Mouse (Mus musculus) forebrain, embryonic 16.5 days (tissue): ENCODE measurements around the gene Ermard. TPM values are rescaled to one million over a fixed set of nuclear protein-coding genes. Genes with fewer than 3 reads are reported as not detected.

ENCODE experiments used
- ATAC-seq: fragments of 200-750 bp; cut with Nextera tagmentation; 2 replicates; pipeline ENCODE4 v1.8.0; 2017; ENCODE audit warnings: mild to moderate bottlenecking, moderate library complexity
- H3K27ac ChIP-seq: fragments of 300-500 bp; sonication (generic); 2 replicates; pipeline ENCODE4 v1.5.1; 2014; ENCODE audit warnings: low read length, control low read depth
- H3K27me3 ChIP-seq: fragments of 300-500 bp; sonication (generic); replicated peaks from 2 replicates; pipeline ENCODE4 v1.6.1; 2014; ENCODE audit warnings: low read length; ENCODE audit not compliant: control insufficient read depth, insufficient read depth
- H3K36me3 ChIP-seq: fragments of 300-500 bp; sonication (generic); 2 replicates; pipeline ENCODE4 v1.6.1; 2014; ENCODE audit not compliant: control insufficient read depth, insufficient read depth
- H3K4me1 ChIP-seq: fragments of 300-500 bp; sonication (generic); replicated peaks from 2 replicates; pipeline ENCODE4 v1.6.1; 2014; ENCODE audit warnings: low read length; ENCODE audit not compliant: control insufficient read depth, insufficient read depth
- H3K4me2 ChIP-seq: fragments of 300-500 bp; sonication (generic); 2 replicates; pipeline ENCODE4 v1.6.1; 2014; ENCODE audit warnings: mild to moderate bottlenecking, low read length, control low read depth
- H3K4me3 ChIP-seq: fragments of 300-500 bp; sonication (generic); replicated peaks from 2 replicates; pipeline ENCODE4 v1.5.1; 2014; ENCODE audit warnings: mild to moderate bottlenecking, low read length, control low read depth
- H3K9ac ChIP-seq: fragments of 300-500 bp; sonication (generic); replicated peaks from 2 replicates; pipeline ENCODE4 v1.6.1; 2014; ENCODE audit warnings: low read depth, low read length, control low read depth
- H3K9me3 ChIP-seq: fragments of 300-500 bp; sonication (generic); 2 replicates; pipeline ENCODE4 v1.6.1; 2016; ENCODE audit warnings: low read length; ENCODE audit not compliant: control insufficient read depth
- WGBS: fragments of 180-500 bp; shearing (Covaris S2); extraction: QIAGEN DNeasy Blood & Tissue Kit; methylation state at CpG from one replicate; pipeline ENCODE4 v1.1.7; 2014; 5-methylcytosine and 5-hydroxymethylcytosine counted together
- polyA plus RNA-seq: library from polyadenylated mRNA; unstranded; fragments of >200 nt; fragmentation: Nextera tagmentation; extraction: Ambion mirVana; gene quantifications from 2 replicates; pipeline ENCODE4 v1.2.1, GENCODE M21; 2015

The Ermard gene
- polyA plus RNA-seq, 1 experiment from 2014 or later, result 86.6 TPM

GRCm38 (mm10) chr17:15098677-15099076 lies 57.7 kb downstream of the Ermard start:
- 89% methylated on average over 1 of the region's 1 CpGs for WGBS
- H3K36me3 ChIP-seq, result no peaks in the 10 kb centered on the region

GRCm38 (mm10) chr17:15101355-15101754 lies 60.3 kb downstream of the Ermard start:
- Histone ChIP-seq H3K9ac (no peak overlapping the region), H3K9me3 (no peaks in the 10 kb centered on the region), H3K4me2 (no peak overlapping the region), H3K27me3 (no peaks in the 10 kb centered on the region), H3K4me1 (no peaks in the 10 kb centered on the region), H3K27ac (no peak overlapping the region), H3K4me3 (no peak overlapping the region), H3K36me3 (no peaks in the 10 kb centered on the region)
- 76% methylated on average over 4 of the region's 4 CpGs for WGBS
- no peak for ATAC-seq

More at GRCm38 (mm10) chr17:15098677-15099076, 57.7 kb downstream of the Ermard start:
- ATAC-seq, result no peak
- Histone ChIP-seq H3K4me2 (no peak overlapping the region), H3K27ac (no peak overlapping the region), H3K9ac (no peak overlapping the region), H3K9me3 (no peaks in the 10 kb centered on the region), H3K4me1 (no peaks in the 10 kb centered on the region), H3K27me3 (no peaks in the 10 kb centered on the region), H3K4me3 (no peak overlapping the region)

GRCm38 (mm10) chr17:15107143-15107649 lies 66.2 kb downstream of the Ermard start:
- Histone ChIP-seq H3K9ac (no peak overlapping the region), H3K27ac (no peak overlapping the region), H3K27me3 (no peaks in the 10 kb centered on the region), H3K4me2 (no peak overlapping the region), H3K9me3 (no peaks in the 10 kb centered on the region), H3K36me3 (no peaks in the 10 kb centered on the region), H3K4me3 (no peak overlapping the region), H3K4me1 (peaks cover 11% of the 10 kb centered on the region)
- ATAC-seq, result no peak
- WGBS, result 93% methylated on average over 9 of the region's 9 CpGs

- 41% methylated on average over 20 of the region's 20 CpGs for WGBS
- no peaks in the 10 kb centered on the region for H3K9me3 ChIP-seq
- H3K9ac ChIP-seq, result 0 out of 2 replicates have a peak overlapping the region, but pooled peaks have one; percentile 18
- 0 out of 2 replicates have a peak overlapping the region, but pooled peaks have one; percentile 31 for H3K27ac ChIP-seq
- no peaks in the 10 kb centered on the region for H3K36me3 ChIP-seq
- peak; percentile 72 for ATAC-seq
- no peak overlapping the region for H3K4me3 ChIP-seq
- no peaks in the 10 kb centered on the region for H3K27me3 ChIP-seq
- H3K4me2 ChIP-seq, result peak overlapping the region; percentile 28
- H3K4me1 ChIP-seq, result peaks cover 11% of the 10 kb centered on the region
Measured at GRCm38 (mm10) chr17:15108473-15109441, 67.7 kb downstream of the Ermard start.

- WGBS, result 88% methylated on average over 3 of the region's 3 CpGs
- Histone ChIP-seq H3K27ac (no peak overlapping the region), H3K4me3 (no peak overlapping the region), H3K9ac (no peak overlapping the region), H3K4me1 (no peaks in the 10 kb centered on the region), H3K9me3 (no peaks in the 10 kb centered on the region), H3K27me3 (no peaks in the 10 kb centered on the region), H3K36me3 (no peaks in the 10 kb centered on the region), H3K4me2 (no peak overlapping the region)
- no peak for ATAC-seq
Measured at GRCm38 (mm10) chr17:15115550-15115949, 74.5 kb downstream of the Ermard start.

GRCm38 (mm10) chr17:15120096-15120495 lies 79.1 kb downstream of the Ermard start:
- Histone ChIP-seq H3K27ac (no peak overlapping the region), H3K9me3 (no peaks in the 10 kb centered on the region), H3K4me2 (no peak overlapping the region), H3K27me3 (no peaks in the 10 kb centered on the region), H3K36me3 (no peaks in the 10 kb centered on the region), H3K9ac (no peak overlapping the region), H3K4me3 (no peak overlapping the region), H3K4me1 (no peaks in the 10 kb centered on the region)
- ATAC-seq, result no peak
- WGBS, result 98% methylated on average over 4 of the region's 4 CpGs

GRCm38 (mm10) chr17:15120569-15120968 lies 79.6 kb downstream of the Ermard start:
- Histone ChIP-seq H3K27me3 (no peaks in the 10 kb centered on the region), H3K4me2 (no peak overlapping the region), H3K27ac (no peak overlapping the region), H3K9me3 (no peaks in the 10 kb centered on the region), H3K4me3 (no peak overlapping the region), H3K36me3 (no peaks in the 10 kb centered on the region), H3K4me1 (no peaks in the 10 kb centered on the region), H3K9ac (no peak overlapping the region)
- 80% methylated on average over 6 of the region's 6 CpGs for WGBS
- no peak for ATAC-seq

GRCm38 (mm10) chr17:15129630-15130287 lies 88.8 kb downstream of the Ermard start:
- no peaks in the 10 kb centered on the region for H3K9me3 ChIP-seq
- H3K4me2 ChIP-seq, result no peak overlapping the region
- no peaks in the 10 kb centered on the region for H3K27me3 ChIP-seq
- H3K4me1 ChIP-seq, result no peaks in the 10 kb centered on the region
- 71% methylated on average over 9 of the region's 9 CpGs for WGBS
- no peaks in the 10 kb centered on the region for H3K36me3 ChIP-seq
- H3K4me3 ChIP-seq, result no peak overlapping the region
- H3K9ac ChIP-seq, result no peak overlapping the region
- H3K27ac ChIP-seq, result no peak overlapping the region
- no peak for ATAC-seq

GRCm38 (mm10) chr17:15130288-15130656 lies 89.3 kb downstream of the Ermard start:
- no peak overlapping the region for H3K9ac ChIP-seq
- WGBS, result 92% methylated on average over 3 of the region's 3 CpGs
- ATAC-seq, result no peak

More at GRCm38 (mm10) chr17:15130288-15130656, 89.3 kb downstream of the Ermard start:
- Histone ChIP-seq H3K27ac (no peak overlapping the region), H3K27me3 (no peaks in the 10 kb centered on the region), H3K9me3 (no peaks in the 10 kb centered on the region), H3K4me3 (no peak overlapping the region), H3K4me2 (no peak overlapping the region), H3K36me3 (no peaks in the 10 kb centered on the region), H3K4me1 (no peaks in the 10 kb centered on the region)
